In the genomic region with DNA sequence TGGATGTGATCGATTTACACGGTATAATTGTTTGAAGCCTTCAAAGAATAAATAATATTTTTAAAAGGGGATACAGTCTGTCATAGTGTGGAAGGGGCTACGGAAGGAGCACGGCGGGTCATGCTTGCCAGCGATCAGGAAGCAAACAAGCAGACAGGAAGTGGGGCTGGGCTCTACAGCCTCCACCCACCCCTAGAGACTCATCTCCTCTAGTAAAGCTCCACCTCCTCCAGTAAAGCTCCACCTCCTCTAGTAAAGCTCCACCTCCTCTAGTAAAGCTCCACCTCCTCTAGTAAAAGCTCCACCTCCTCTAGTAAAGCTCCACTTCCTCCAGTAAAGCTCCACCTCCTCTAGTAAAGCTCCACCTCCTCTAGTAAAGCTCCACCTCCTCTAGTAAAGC, we compare ENCODE assay signal across 8 mouse cellular contexts.
DNase-seq lines count a peak whose midpoint lies in the region; ATAC-seq and TF ChIP-seq lines count a peak whose summit lies in the region.
"Not testable (repeated sequence)": the region's sequence is repeated elsewhere in the genome, so short reads cannot be mapped to it uniquely, and the experiment has no call there.

No protein-coding gene starts in this region.

- not testable (repeated sequence) for H3K4me2 ChIP-seq in liver, embryonic 13.5 days

- 0 out of 2 replicates have a peak, but pooled peaks have one; percentile 11 for ATAC-seq in granulocyte monocyte progenitor cell, adult 5-6 weeks (replicated peaks; ENCODE audit: poor library complexity, severe bottlenecking)
- ATAC-seq in liver, embryonic 13.5 days (ENCODE audit: low read depth), result not testable (repeated sequence)

- H3K27me3 ChIP-seq in liver, embryonic 13.5 days, result peaks cover 14% of the 10 kb centered on the region
- H3K27me3 ChIP-seq in spleen, adult 2 months (ENCODE audit: control insufficient read depth, insufficient read depth, low read length), result not testable (repeated sequence)

- H3K36me3 ChIP-seq in liver, embryonic 13.5 days; spleen, adult 2 months (ENCODE audit: control insufficient read depth, insufficient read depth, low read length): not testable (repeated sequence)

- peaks cover 41% of the 10 kb centered on the region for H3K4me1 ChIP-seq in liver, embryonic 13.5 days (replicated peaks)
- not testable (repeated sequence) for H3K4me1 ChIP-seq in spleen, adult 2 months (ENCODE audit: control insufficient read depth, insufficient read depth, insufficient read length)

- not testable (repeated sequence) for TF ChIP-seq POLR2A in spleen, adult 2 months (IDR thresholded peaks at IDR 0.05; ENCODE audit: low read depth, low read length)

- WGBS in liver, embryonic 13.5 days (ENCODE audit: insufficient replicate concordance), result 75% methylated on average over 6 of the region's 6 CpGs
- 60% methylated on average over 6 of the region's 6 CpGs for WGBS in spleen, adult 2 months

- H3K27ac ChIP-seq in liver, embryonic 13.5 days, result 0 out of 2 replicates have a peak overlapping the region, but pooled peaks have one; percentile 77
- H3K27ac ChIP-seq in spleen, adult 2 months (ENCODE audit: insufficient read depth, low read length), result not testable (repeated sequence)

- not testable (repeated sequence) for TF ChIP-seq CTCF in spleen, adult 2 months (IDR thresholded peaks at IDR 0.05; ENCODE audit: extremely low read depth, insufficient read depth, insufficient read length, insufficient replicate concordance)

- not testable (repeated sequence) for H3K9me3 ChIP-seq in liver, embryonic 13.5 days (replicated peaks)

- H3K4me3 ChIP-seq in liver, embryonic 13.5 days (replicated peaks); spleen, adult 2 months (ENCODE audit: extremely low read depth, insufficient read depth, insufficient read length): not testable (repeated sequence)

- not testable (repeated sequence) for H3K9ac ChIP-seq in liver, embryonic 13.5 days

- DNase-seq in B cell, adult 2 months, result peak; percentile 68 to 78
- peak; percentile 64 for DNase-seq in CD4-positive, CD25-positive, alpha-beta regulatory T cell, adult 2 months (ENCODE audit: low read depth, low spot score)
- peak; percentile 55 for DNase-seq in T-cell, adult 2 months (ENCODE audit: low spot score)
- DNase-seq in liver, embryonic 13.5 days, result not testable (repeated sequence)
- DNase-seq in naive thymus-derived CD4-positive, alpha-beta T cell, adult 2 months (ENCODE audit: low read depth), result peak; percentile 59
- peak; percentile 11 to 38 for DNase-seq in spleen, adult 2 months (ENCODE audit: low read depth in 1 of 2, low spot score in 2 of 2)
- DNase-seq in thymus, postnatal 4 days, result peak; percentile 25
